8 mouse cellular contexts compared by ENCODE assay signal in the genomic region with DNA sequence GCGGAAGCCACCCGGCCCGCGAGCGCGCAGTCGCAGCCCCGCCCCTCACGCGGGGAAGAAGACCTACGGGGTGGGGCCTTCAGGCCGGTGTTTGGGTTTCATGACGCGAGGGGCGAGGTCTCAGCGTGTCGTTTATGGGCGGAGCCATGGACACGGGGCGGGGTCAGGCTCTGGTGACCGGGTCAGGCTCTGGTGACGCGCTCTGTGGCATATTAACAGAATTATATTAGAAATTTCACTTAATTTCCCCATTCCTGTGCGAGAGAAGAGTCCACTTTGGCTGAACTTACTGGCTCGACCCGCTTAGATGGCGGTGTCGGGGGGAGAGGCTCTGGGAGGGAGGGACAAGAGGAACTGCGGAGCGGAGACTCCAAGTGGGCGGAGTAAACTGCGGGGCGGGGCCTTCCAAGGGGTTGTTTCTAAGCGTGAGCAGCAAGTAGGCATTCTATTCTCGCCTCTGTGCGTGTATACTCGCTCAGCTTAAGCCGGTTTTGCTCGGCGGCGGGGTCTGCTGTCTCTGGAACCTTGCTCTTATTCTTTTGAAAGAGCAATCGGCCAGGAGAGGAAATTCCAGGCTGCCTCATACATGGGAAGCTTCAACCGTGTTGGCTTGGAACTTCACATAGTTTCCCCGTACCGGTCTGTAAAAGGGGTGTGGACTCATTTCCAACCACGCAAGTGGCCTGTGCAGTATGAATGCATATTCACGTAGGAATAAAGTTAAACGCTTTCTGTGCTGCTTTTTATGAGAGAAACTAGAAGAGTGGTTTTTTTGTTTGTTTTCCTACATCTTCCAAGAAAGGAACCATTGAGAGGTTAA. TPM values are rescaled to one million over a fixed set of nuclear protein-coding genes. Genes with fewer than 3 reads are reported as not detected.
DNase-seq lines count a peak whose midpoint lies in the region; ATAC-seq and TF ChIP-seq lines count a peak whose summit lies in the region.
"Not testable (repeated sequence)": the region's sequence is repeated elsewhere in the genome, so short reads cannot be mapped to it uniquely, and the experiment has no call there.

No protein-coding gene starts in this region.

- H3K9me3 ChIP-seq in erythroblast, embryonic 14.5 days (ENCODE audit: control insufficient read depth, low read length); heart, embryonic 11.5 days (replicated peaks; ENCODE audit: control insufficient read depth, low read length); intestine, embryonic 16.5 days (ENCODE audit: control insufficient read depth, low read length): not testable (repeated sequence)

- not testable (repeated sequence) for TF ChIP-seq POLR2A in brain, embryonic 14.5 days (IDR thresholded peaks at IDR 0.05; ENCODE audit: borderline replicate concordance, extremely low read depth, insufficient read depth, insufficient read length, poor library complexity, severe bottlenecking)

- TF ChIP-seq CTCF in brain, embryonic 14.5 days (IDR thresholded peaks at IDR 0.05; ENCODE audit: borderline replicate concordance, extremely low read depth, insufficient read depth, insufficient read length): not testable (repeated sequence)

- peak; percentile 99 for ATAC-seq in heart, embryonic 11.5 days (replicated peaks; ENCODE audit: insufficient number of reproducible peaks, low FRiP score, low TSS enrichment)
- ATAC-seq in intestine, embryonic 16.5 days: peak; percentile 97
- ATAC-seq in megakaryocyte progenitor cell, adult 5-6 weeks (replicated peaks; ENCODE audit: poor library complexity): peak; percentile 82

- WGBS in heart, embryonic 11.5 days (ENCODE audit: insufficient replicate concordance): 0% methylated on average over 11 of the region's 48 CpGs
- under 1% methylated on average over 16 of the region's 48 CpGs for WGBS in intestine, embryonic 16.5 days

- intact Hi-C loops in left cerebral cortex, postnatal 36 days (cut with DNase I): not testable (repeated sequence)

- H3K36me3 ChIP-seq in erythroblast, embryonic 14.5 days (ENCODE audit: control insufficient read depth); heart, embryonic 11.5 days (ENCODE audit: control insufficient read depth, insufficient read depth, low read length); intestine, embryonic 16.5 days (ENCODE audit: control insufficient read depth, insufficient read depth, low read length): not testable (repeated sequence)

- H3K4me1 ChIP-seq in erythroblast, embryonic 14.5 days (ENCODE audit: control insufficient read depth); heart, embryonic 11.5 days (ENCODE audit: control insufficient read depth, insufficient read depth, low read length); intestine, embryonic 16.5 days (ENCODE audit: control insufficient read depth, insufficient read depth, low read length): not testable (repeated sequence)

- DNase-seq in B cell, adult 2 months: peak; percentile 61 to 68
- peak; percentile 47 for DNase-seq in brain, embryonic 14.5 days (ENCODE audit: low read depth)
- DNase-seq in left cerebral cortex, postnatal 36 days (ENCODE audit: low spot score in 2 of 2): peak; percentile 47 to 48
- DNase-seq in retina, postnatal 1 day: peak; percentile 30

- H3K9ac ChIP-seq in heart, embryonic 11.5 days (ENCODE audit: low read depth, low read length); intestine, embryonic 16.5 days (ENCODE audit: low read depth, low read length): not testable (repeated sequence)

- H3K27me3 ChIP-seq in erythroblast, embryonic 14.5 days (ENCODE audit: control insufficient read depth); heart, embryonic 11.5 days (ENCODE audit: control insufficient read depth, insufficient read depth, low read length); intestine, embryonic 16.5 days (replicated peaks; ENCODE audit: control insufficient read depth, insufficient read depth, low read length): not testable (repeated sequence)

- H3K27ac ChIP-seq in heart, embryonic 11.5 days (ENCODE audit: low read depth, low read length); intestine, embryonic 16.5 days (ENCODE audit: low read length): not testable (repeated sequence)

- H3K4me2 ChIP-seq in heart, embryonic 11.5 days: peak overlapping the region; percentile 46
- peak overlapping the region; percentile 43 for H3K4me2 ChIP-seq in intestine, embryonic 16.5 days (ENCODE audit: low read depth, low read length)

- peak overlapping the region; percentile 37 for H3K4me3 ChIP-seq in erythroblast, embryonic 14.5 days (replicated peaks)
- peak overlapping the region; percentile 44 for H3K4me3 ChIP-seq in heart, embryonic 11.5 days (ENCODE audit: low read depth, low read length)
- H3K4me3 ChIP-seq in intestine, embryonic 16.5 days (ENCODE audit: low read length): peak overlapping the region; percentile 30

RNA-seq across cellular contexts. Expression of a gene that starts 0.4 kb away (rescaled TPM):
- 38.7 and 53.9 TPM in 2 replicates for polyA plus RNA-seq in brain, embryonic 14.5 days (2012; rRNA removed)
- polyA plus RNA-seq in erythroblast, embryonic 14.5 days (2012): 0.21 and 0.28 TPM in 2 replicates
- polyA plus RNA-seq in heart, embryonic 11.5 days (2014; fragmentation: Nextera tagmentation; extraction: Ambion mirVana): 33.8 and 33.9 TPM in 2 replicates
- 29.7 and 37.8 TPM in 2 replicates for polyA plus RNA-seq in intestine, embryonic 16.5 days (2015; fragmentation: Nextera tagmentation; extraction: Ambion mirVana)
- 10 to 100 TPM; 26.0 to 26.7 TPM for total RNA-seq in left cerebral cortex, postnatal 36 days (2021)
- total RNA-seq in megakaryocyte progenitor cell, adult 5-6 weeks (2015): 45.2 and 58.1 TPM in 2 replicates
- 34.9 and 46.6 TPM in 2 replicates for total RNA-seq in megakaryocyte progenitor cell, adult 5-6 weeks (2017)

RNA-seq across cellular contexts. Expression of a gene that starts 9.0 kb away (rescaled TPM):
- polyA plus RNA-seq in brain, embryonic 14.5 days (2012; rRNA removed): 57.3 and 59.0 TPM in 2 replicates
- polyA plus RNA-seq in erythroblast, embryonic 14.5 days (2012): 5.6 and 16.4 TPM in 2 replicates
- 225 and 237 TPM in 2 replicates for polyA plus RNA-seq in heart, embryonic 11.5 days (2014; fragmentation: Nextera tagmentation; extraction: Ambion mirVana)
- 265 and 286 TPM in 2 replicates for polyA plus RNA-seq in intestine, embryonic 16.5 days (2015; fragmentation: Nextera tagmentation; extraction: Ambion mirVana)
- 10 to 100 TPM; 33.5 to 36.2 TPM for total RNA-seq in left cerebral cortex, postnatal 36 days (2021)
- 863 and 899 TPM in 2 replicates for total RNA-seq in megakaryocyte progenitor cell, adult 5-6 weeks (2015)
- total RNA-seq in megakaryocyte progenitor cell, adult 5-6 weeks (2017): 903 and 1,046 TPM in 2 replicates

RNA-seq across cellular contexts. Expression of a gene that starts 12.9 kb away (rescaled TPM):
- 22.7 and 27.7 TPM in 2 replicates for polyA plus RNA-seq in brain, embryonic 14.5 days (2012; rRNA removed)
- 1.2 and 1.5 TPM in 2 replicates for polyA plus RNA-seq in erythroblast, embryonic 14.5 days (2012)
- polyA plus RNA-seq in heart, embryonic 11.5 days (2014; fragmentation: Nextera tagmentation; extraction: Ambion mirVana): 60.4 and 64.6 TPM in 2 replicates
- polyA plus RNA-seq in intestine, embryonic 16.5 days (2015; fragmentation: Nextera tagmentation; extraction: Ambion mirVana): 47.5 and 47.9 TPM in 2 replicates
- total RNA-seq in left cerebral cortex, postnatal 36 days (2021): 10 to 100 TPM; 30.1 to 30.4 TPM
- total RNA-seq in megakaryocyte progenitor cell, adult 5-6 weeks (2015): 30.8 and 30.9 TPM in 2 replicates
- total RNA-seq in megakaryocyte progenitor cell, adult 5-6 weeks (2017): 33.0 and 39.2 TPM in 2 replicates

RNA-seq across cellular contexts. Expression of a gene that starts 17.3 kb away (rescaled TPM):
- 0.48 and 1.1 TPM in 2 replicates for polyA plus RNA-seq in brain, embryonic 14.5 days (2012; rRNA removed)
- polyA plus RNA-seq in erythroblast, embryonic 14.5 days (2012): not detected in 2 replicates
- 0.31 TPM in 1 of 2 replicates, not detected in the other for polyA plus RNA-seq in heart, embryonic 11.5 days (2014; fragmentation: Nextera tagmentation; extraction: Ambion mirVana)
- polyA plus RNA-seq in intestine, embryonic 16.5 days (2015; fragmentation: Nextera tagmentation; extraction: Ambion mirVana): not detected in 2 replicates
- under 1 TPM; 0.27 to 0.72 TPM for total RNA-seq in left cerebral cortex, postnatal 36 days (2021)
- total RNA-seq in megakaryocyte progenitor cell, adult 5-6 weeks (2015): not detected in 2 replicates
- total RNA-seq in megakaryocyte progenitor cell, adult 5-6 weeks (2017): not detected in 2 replicates

Comparison
In these comparisons a context has a peak if more than half of its experiments do, and no peak if none do; other contexts are left out.
1. RNA of a gene that starts 0.4 kb away (polyA plus RNA-seq): 38.7 to 53.9 TPM in brain, embryonic 14.5 days, 33.8 to 33.9 TPM in heart, embryonic 11.5 days and 29.7 to 37.8 TPM in intestine, embryonic 16.5 days; 0.21 to 0.28 TPM in erythroblast, embryonic 14.5 days; every median in the first group is over 10 times any median in the second.
2. Peak in every context shown above with its lines, with median percentiles within 50 percentile points of each other: DNase-seq, H3K4me3 ChIP-seq and ATAC-seq.